Mouse (Mus musculus) gastrocnemius, adult 2 months (tissue): Measurements from ENCODE around the gene Camta1. TPM values are rescaled to one million over a fixed set of nuclear protein-coding genes. Genes with fewer than 3 reads are reported as not detected.

Experiments
- DNase-seq: peaks from one replicate; pipeline ENCODE4 v3.0.0; 2022
- H3K27ac ChIP-seq: fragments of 200-600 bp; 2 replicates; pipeline ENCODE4 v1.8.1; 2022; ENCODE audit warnings: mild to moderate bottlenecking
- H3K4me3 ChIP-seq: fragments of 200-600 bp; 2 replicates; pipeline ENCODE4 v1.8.1; 2022; ENCODE audit warnings: mild to moderate bottlenecking, moderate library complexity
- CTCF ChIP-seq: fragments of 200-600 bp; IDR thresholded peaks from 2 replicates; pipeline ENCODE4 v1.8.1; 2022; ENCODE audit warnings: antibody characterized with exemption, mild to moderate bottlenecking, moderate library complexity
- intact Hi-C: fragments of 180-260 bp; cut with DNase I; formaldehyde crosslinking; loops from one replicate; pipeline ENCODE4 v1.15.1; 2025
- total RNA-seq, 2 experiments: library from RNA; stranded (reverse); gene quantifications; 2 replicates each; pipeline ENCODE4 v1.2.3; 2021

The Camta1 gene
- total RNA-seq, 2 experiments from 2014 or later, result 95.9 to 126 TPM

DNA sequence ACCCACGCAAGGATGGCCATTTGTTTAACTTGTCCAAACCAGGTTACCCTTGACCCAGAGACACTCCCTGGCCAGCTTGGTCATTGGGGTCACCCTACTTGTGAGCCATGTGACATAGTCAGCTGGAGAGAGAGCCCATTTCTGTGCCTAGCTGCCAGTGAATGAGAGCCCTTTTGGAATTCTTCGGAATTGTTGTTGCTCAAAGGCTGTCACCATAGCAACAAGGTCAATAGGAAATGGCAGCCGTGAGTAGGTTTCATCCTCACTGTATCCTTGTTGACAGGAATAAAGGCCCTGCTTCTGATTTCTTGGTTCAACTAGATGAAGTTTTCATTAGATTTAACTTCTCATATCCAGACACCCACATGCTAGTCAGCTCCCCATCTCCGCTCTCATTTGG, 707.4 kb downstream of the Camta1 start:
- intact Hi-C loops, result loop anchor here (10.0 kb wide), 1 partner anchor 490 kb away; no protein-coding TSS in a partner anchor
- Histone ChIP-seq H3K27ac (no peak overlapping the region), H3K4me3 (no peak overlapping the region)
- DNase-seq, result no peak
- no peak for TF ChIP-seq CTCF

- TF ChIP-seq CTCF, result no peak
- intact Hi-C loops, result loop anchor here (10.0 kb wide), 1 partner anchor 493 kb away; no protein-coding TSS in a partner anchor
- no peak overlapping the region for H3K4me3 ChIP-seq
- H3K27ac ChIP-seq, result no peak overlapping the region
- no peak for DNase-seq
Observed at GRCm38 (mm10) chr4:151152010-151152409, 709.7 kb downstream of the Camta1 start.

GRCm38 (mm10) chr4:151150842-151151241, 710.8 kb downstream of the Camta1 start:
- Histone ChIP-seq H3K27ac (no peak overlapping the region), H3K4me3 (no peak overlapping the region)
- no peak for TF ChIP-seq CTCF
- no peak for DNase-seq
- intact Hi-C loops, result loop anchor here (10.0 kb wide), 1 partner anchor 494 kb away; no protein-coding TSS in a partner anchor

DNA sequence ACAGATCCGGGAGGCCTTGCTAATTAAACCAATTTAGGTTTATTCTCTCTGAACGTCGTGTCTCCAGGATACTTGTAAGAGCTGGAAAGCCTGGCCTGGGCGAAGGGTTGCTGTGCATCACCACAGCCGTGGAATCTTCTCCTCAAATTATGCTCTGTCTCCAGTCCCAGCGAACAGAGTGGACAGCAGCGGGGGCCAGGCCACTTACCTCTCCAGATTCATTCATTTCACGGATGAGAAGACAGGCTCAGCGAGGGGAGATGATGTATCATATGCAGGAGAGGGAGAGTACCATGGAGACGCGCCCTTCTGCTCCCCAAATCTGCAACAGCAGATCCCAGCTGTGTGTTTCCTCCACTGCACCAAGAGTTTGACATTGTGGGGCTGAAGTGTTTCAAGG, 711.6 kb downstream of the Camta1 start:
- TF ChIP-seq CTCF, result no peak
- DNase-seq, result no peak
- intact Hi-C loops, result loop anchor here (10.0 kb wide), 1 partner anchor 495 kb away; no protein-coding TSS in a partner anchor
- Histone ChIP-seq H3K27ac (no peak overlapping the region), H3K4me3 (no peak overlapping the region)

DNA sequence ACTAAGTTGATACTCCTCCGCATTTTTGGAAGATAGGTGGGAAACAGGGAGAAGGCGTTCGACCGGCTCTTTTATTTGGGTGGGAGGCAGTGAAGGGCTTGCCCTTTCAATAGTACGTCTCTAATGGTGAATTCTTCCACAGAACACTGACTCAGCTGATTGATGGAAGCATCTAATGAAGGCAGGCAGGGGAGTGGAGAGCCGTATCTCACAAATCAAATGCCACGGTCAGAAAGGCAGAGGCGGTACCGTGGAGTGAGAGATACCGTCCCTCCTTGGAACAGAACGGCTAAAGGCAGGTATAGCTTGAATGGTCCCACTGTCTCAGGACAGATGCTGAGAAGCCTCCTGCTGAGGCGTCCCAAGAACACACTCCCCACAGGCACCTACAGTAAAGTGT, 714.1 kb downstream of the Camta1 start:
- H3K27ac ChIP-seq, result no peak overlapping the region
- H3K4me3 ChIP-seq, result no peak overlapping the region
- TF ChIP-seq CTCF, result no peak
- no peak for DNase-seq
- intact Hi-C loops, result no loop called here

GRCm38 (mm10) chr4:151144121-151144520, 717.6 kb downstream of the Camta1 start:
- DNase-seq, result no peak
- no peak overlapping the region for H3K4me3 ChIP-seq
- no peak overlapping the region for H3K27ac ChIP-seq
- intact Hi-C loops, result no loop called here
- TF ChIP-seq CTCF, result no peak

- DNase-seq, result peak; percentile 93
- no peak overlapping the region for H3K27ac ChIP-seq
- TF ChIP-seq CTCF, result no peak; the same call in 1 of the 2 replicates
- peak overlapping the region; percentile 54 for H3K4me3 ChIP-seq
- intact Hi-C loops, result loop anchor here (1.0 kb wide), 1 partner anchor 68 kb away; no protein-coding TSS in a partner anchor
Observed at GRCm38 (mm10) chr4:151141196-151141880, 720.3 kb downstream of the Camta1 start.

GRCm38 (mm10) chr4:151140368-151140982, 721.2 kb downstream of the Camta1 start:
- DNase-seq, result no peak
- intact Hi-C loops, result no loop called here
- H3K27ac ChIP-seq, result no peak overlapping the region
- no peak for TF ChIP-seq CTCF
- no peak overlapping the region for H3K4me3 ChIP-seq

- Histone ChIP-seq H3K4me3 (peak overlapping the region; percentile 48), H3K27ac (peak overlapping the region; percentile 17; the same call in 1 of the 2 replicates)
- intact Hi-C loops, result no loop called here
- TF ChIP-seq CTCF, result peak; percentile 94
- DNase-seq, result peak; percentile 87
Observed at GRCm38 (mm10) chr4:151139053-151139840, 722.4 kb downstream of the Camta1 start.

- Histone ChIP-seq H3K4me3 (no peak overlapping the region), H3K27ac (no peak overlapping the region)
- no peak for DNase-seq
- no peak for TF ChIP-seq CTCF
- intact Hi-C loops, result no loop called here
Observed at GRCm38 (mm10) chr4:151138586-151138985, 723.1 kb downstream of the Camta1 start.

DNA sequence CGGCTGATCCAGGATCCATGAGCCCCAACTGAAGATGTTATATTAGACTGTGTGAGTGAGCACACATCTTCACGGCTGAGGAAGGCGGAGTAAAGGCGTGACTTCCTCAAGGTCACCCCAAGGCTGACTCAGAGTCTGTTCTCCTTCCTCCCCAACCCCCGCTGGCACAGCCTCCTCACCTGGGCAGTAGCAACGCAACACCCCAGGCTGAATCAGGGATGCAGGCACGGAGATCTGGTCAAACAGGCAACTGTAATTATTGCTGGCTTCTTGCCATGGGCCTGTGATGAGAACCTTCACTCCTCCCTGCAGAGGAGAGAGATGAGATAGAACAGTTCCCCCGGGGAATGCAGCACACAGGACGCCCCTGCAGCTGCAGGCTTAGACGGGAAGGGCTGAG, 723.5 kb downstream of the Camta1 start:
- no peak overlapping the region for H3K27ac ChIP-seq
- intact Hi-C loops, result no loop called here
- H3K4me3 ChIP-seq, result no peak overlapping the region
- DNase-seq, result no peak
- TF ChIP-seq CTCF, result no peak

- intact Hi-C loops, result no loop called here
- H3K27ac ChIP-seq, result no peak overlapping the region
- H3K4me3 ChIP-seq, result no peak overlapping the region
Observed at GRCm38 (mm10) chr4:151137701-151138100, 724.0 kb downstream of the Camta1 start.

GRCm38 (mm10) chr4:151135491-151135890, 726.2 kb downstream of the Camta1 start:
- DNase-seq, result no peak
- Histone ChIP-seq H3K4me3 (no peak overlapping the region), H3K27ac (no peak overlapping the region)
- intact Hi-C loops, result no loop called here
- no peak for TF ChIP-seq CTCF

More at GRCm38 (mm10) chr4:151137701-151138100, 724.0 kb downstream of the Camta1 start:
- TF ChIP-seq CTCF, result no peak
- no peak for DNase-seq
